Mouse (Mus musculus) cerebellum, adult (tissue): ENCODE data around the gene Serpina1b.
"Not testable (repeated sequence)": the region's sequence is repeated elsewhere in the genome, so short reads cannot be mapped to it uniquely, and the experiment has no call there.

ENCODE experiments used
- ATAC-seq: cut with Nextera tagmentation; 2 replicates; pipeline ENCODE4 v1.9.2; 2017; ENCODE audit warnings: mild to moderate bottlenecking, moderate library complexity, mixed read lengths; ENCODE audit not compliant: insufficient number of reproducible peaks, low FRiP score, low TSS enrichment

Gene Serpina1b

DNA sequence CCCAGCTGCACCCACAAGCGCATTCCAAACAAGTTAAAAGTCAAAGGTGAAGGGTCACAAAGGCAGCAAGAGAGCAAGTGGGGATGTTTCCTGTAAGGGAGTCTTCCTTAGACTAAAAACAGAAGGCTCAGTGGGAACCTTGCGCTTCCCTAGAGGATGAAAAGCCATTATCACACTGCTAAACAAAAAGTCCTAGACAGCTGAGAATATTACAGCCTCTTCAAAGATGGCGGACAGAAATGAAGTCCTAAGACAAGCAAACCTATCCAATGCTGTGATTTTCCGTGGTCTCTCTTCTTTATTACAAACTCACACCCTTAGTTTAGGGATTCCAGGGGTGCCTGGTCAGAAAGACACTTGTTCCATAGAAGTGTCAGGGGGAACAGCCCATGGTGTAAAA, at the start of gene Serpina1b:
Gene Serpina1b (minus strand): TSS at position 101 of the 400 bp plus-strand sequence.
- ATAC-seq, result not testable (repeated sequence)

DNA sequence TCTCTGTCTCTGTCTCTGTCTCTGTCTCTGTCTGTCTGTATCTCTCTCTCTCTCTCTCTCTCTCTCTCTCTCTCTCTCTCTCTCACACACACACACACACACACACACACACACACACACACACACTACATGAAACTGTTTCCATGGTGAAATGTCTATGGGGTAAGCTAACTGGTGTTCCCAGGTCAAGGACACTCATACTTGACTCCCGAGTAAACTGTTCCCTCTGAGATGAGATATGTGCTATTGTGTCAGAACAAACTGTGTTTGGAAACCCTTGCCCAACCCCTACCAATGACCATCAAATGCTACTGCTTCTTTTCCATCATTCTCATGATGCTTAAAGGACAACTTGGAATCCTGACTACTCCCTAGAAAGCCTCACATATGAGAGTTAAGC, 36.7 kb upstream of the Serpina1b start:
- ATAC-seq, result not testable (repeated sequence)

DNA sequence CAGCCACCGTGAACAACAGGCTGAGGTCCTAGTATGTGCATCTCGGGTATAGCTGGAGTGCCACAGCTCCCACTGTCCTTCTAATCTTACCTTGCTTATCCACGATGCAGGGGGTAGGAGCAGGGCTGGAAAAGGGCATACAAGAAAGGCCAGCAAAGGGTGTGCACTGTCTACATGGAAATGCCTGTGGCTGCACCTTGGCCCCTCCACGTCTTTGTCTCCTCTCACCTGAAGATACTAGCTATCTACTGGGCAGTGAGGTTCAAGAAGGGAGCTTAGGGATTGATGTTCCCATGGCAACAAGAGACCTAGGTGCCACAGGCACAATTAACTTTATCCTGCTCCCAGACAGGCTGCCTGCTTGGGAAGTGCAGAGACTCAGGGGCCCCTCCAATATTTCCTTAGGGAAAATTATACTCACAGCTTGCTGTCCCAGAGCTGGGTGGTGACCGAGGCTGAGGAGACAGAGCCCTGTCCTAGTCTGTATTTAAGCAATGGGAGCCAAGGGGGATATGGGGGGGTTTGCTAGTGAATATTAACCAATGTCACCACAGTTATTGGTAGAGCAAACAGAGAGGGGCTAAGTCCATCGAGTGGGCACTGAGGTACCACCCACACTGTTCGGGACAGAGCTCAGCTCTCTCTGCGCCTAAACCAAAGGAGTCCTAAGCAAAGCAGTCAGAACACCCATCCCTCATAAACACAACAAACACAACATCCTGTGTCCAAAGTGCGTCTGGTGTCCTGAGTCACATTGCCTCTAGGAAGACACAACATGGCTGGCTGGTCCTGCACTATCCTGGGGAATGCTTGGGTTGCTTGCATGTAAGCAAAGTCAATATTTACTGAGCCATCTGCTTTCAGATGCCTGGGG, 33.2 kb upstream of the Serpina1b start, which contains the start of gene Serpina1a:
Gene Serpina1a (minus strand): TSS at position 462 of the 874 bp plus-strand sequence.
- not testable (repeated sequence) for ATAC-seq

DNA sequence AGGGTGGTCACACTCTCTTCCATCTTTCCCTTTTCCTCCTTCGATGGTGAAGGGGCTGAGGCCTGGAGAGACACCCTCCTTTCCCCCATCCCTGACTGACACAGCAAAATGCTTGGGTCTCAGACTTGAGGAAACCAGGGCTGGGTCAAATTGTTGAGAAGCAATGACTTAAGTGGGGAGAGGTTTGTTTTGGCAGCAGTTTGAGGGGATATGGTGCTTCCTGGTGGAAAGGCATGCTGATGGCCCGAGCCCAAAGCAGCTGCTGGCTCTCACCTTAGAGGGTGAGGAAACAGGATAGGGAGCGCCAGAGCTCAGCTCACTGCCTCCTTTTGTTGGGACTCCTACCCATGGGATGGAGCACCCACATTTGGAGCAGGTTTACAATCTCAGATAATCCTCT, 30.8 kb upstream of the Serpina1b start:
- ATAC-seq, result no peak

GRCm38 (mm10) chr12:103860571-103860970, 30.4 kb upstream of the Serpina1b start:
- not testable (repeated sequence) for ATAC-seq

DNA sequence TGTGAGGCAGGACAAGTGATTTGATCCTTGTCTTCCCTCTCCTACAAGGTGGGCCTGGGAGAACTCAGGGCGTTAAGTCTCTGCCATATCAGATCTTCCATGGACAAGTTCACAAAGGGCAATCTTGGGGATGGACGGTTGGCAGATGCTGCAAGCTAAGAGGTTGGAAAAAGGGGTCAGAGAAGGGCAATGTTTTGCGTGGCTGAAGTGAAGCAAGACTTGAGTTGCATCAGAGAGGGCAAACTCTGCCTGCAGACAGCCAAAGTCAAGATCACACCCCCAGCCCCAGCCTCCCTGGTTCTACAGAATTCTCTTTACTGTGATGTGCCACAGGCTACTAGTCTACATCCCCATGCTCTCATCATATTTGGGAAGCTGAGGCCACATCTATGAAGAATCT, 29.4 kb upstream of the Serpina1b start:
- ATAC-seq, result not testable (repeated sequence)

- not testable (repeated sequence) for ATAC-seq
These were observed 22.9 kb upstream of the Serpina1b start for GRCm38 (mm10) chr12:103853032-103853431.

- not testable (repeated sequence) for ATAC-seq
These were observed 2.4 kb downstream of the Serpina1b start for GRCm38 (mm10) chr12:103827661-103828372.

DNA sequence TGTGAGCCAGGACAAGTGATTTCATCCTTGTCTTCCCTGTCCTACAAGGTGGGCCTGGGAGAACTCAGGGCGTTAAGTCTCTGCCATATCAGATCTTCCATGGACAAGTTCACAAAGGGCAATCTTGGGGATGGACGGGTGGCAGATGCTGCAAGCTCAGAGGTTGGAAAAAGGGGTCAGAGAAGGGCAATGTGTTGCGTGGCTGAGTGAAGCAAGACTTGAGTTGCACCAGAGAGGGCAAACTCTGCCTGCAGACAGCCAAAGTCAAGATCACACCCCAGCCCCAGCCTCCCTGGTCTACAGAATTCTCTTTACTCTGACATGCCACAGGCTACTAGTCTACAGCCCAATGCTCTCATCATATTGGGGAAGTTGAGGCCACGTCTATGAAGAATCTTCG, 6.3 kb downstream of the Serpina1b start:
- ATAC-seq, result not testable (repeated sequence)

DNA sequence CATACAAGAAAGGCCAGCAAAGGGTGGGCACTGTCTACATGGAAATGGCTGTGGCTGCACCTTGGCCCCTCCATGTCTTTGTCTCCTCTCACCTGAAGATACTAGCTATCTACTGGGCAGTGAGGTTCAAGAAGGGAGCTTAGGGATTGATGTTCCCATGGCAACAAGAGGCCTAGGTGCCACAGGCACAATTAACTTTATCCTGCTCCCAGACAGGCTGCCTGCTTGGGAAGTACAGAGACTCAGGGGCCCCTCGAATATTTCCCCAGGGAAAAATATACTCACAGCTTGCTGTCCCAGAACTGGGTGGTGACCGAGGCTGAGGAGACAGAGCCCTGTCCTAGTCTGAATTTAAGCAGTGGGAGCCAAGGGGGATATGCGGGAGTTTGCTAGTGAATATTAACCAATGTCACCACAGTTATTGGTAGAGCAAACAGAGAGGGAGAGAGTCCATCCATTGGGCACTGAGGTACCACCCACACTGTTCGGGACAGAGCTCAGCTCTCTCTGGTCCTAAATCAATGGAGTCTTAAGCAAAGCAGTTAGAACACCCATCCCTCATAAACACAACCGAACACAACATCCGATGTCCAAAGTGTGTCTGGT, 56.8 kb downstream of the Serpina1b start, which contains the start of gene Serpina1d:
Gene Serpina1d (minus strand): TSS at position 347 of the 606 bp plus-strand sequence.
- ATAC-seq, result not testable (repeated sequence)

DNA sequence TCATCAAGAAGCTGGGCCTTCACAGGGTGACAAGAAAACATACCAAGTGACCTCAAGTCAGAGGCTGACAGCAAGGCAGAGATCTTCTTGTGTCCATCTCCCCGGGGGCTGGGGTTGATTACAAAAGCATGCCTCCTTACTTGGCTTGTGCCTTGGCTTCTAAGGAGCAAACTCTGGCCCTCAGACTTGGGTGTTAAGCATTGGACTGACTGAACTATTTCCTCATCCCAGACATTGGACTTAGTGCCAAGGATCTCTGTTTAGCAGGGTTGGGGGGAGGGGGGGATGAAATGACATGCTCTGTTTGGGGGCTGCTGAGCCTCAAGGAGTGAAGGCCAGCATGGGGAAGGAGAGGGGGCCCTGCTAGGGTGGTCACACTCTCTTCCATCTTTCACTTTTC, 59.6 kb downstream of the Serpina1b start:
- ATAC-seq, result not testable (repeated sequence)

GRCm38 (mm10) chr12:103763083-103763482, 67.1 kb downstream of the Serpina1b start:
- ATAC-seq, result not testable (repeated sequence)

GRCm38 (mm10) chr12:103760316-103760715, 69.9 kb downstream of the Serpina1b start:
- ATAC-seq, result not testable (repeated sequence)

DNA sequence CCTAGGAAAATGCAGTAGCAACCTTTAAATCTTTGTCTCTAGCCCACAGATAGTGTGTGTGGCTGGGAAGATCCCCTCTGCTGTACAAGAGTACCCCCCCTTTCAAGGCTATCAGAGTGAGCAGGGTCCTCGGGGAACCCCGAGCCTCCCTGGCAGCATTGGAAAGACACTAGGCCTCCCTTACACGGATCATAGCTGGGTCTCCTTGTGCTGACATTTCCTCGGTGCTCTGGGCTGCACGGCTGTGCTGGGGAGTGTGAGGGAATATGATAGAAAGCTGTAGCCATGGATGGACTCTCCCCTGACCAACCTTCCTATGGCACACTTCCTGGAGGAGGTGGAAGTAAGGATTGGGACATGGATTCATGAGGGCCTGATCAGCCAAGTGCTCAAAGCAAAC, 84.2 kb downstream of the Serpina1b start:
- not testable (repeated sequence) for ATAC-seq

DNA sequence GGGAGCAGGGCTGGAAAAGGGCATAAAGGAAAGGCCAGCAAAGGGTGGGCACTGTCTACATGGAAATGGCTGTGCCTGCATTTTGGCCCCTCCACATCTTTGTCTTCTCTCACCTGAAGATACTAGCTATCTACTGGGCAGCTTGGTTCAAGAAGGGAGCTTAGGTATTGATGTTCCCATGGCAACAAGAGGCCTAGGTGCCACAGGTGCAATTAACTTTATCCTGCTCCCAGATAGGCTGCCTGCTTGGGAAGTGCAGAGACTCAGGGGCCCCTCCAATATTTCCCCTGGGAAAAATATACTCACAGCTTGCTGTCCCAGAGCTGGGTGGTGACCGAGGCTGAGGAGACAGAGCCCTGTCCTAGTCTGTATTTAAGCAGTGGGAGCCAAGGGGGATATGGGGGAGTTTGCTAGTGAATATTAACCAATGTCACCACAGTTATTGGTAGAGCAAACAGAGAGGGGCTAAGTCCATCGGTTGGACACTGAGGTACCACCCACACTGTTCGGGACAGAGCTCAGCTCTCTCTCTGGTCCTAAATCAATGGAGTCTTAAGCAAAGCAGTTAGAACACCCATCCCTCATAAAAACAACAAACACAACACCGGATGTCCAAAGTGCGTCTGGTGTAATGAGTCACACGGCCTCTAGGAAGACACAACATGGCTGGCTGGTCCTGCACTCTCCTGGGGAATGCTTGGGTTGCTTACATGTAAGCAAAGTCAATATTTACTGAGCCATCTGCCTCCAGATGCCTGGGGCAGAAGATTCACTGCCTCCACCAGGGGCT, 92.2 kb downstream of the Serpina1b start:
- not testable (repeated sequence) for ATAC-seq

- not testable (repeated sequence) for ATAC-seq
These were observed 94.6 kb downstream of the Serpina1b start for GRCm38 (mm10) chr12:103735566-103735965.

- not testable (repeated sequence) for ATAC-seq
These were observed 95.1 kb downstream of the Serpina1b start for GRCm38 (mm10) chr12:103735101-103735500.

- no peak for ATAC-seq
These were observed 118.6 kb downstream of the Serpina1b start for GRCm38 (mm10) chr12:103711537-103711936.

GRCm38 (mm10) chr12:103710405-103710804, 119.8 kb downstream of the Serpina1b start:
- ATAC-seq, result no peak

GRCm38 (mm10) chr12:103706113-103706512, 124.1 kb downstream of the Serpina1b start:
- ATAC-seq, result no peak
